Mouse (Mus musculus) stomach, embryonic 16.5 days (tissue): ENCODE results near the gene Atrn. TPM values are rescaled to one million over a fixed set of nuclear protein-coding genes. Genes with fewer than 3 reads are reported as not detected.
"Not testable (repeated sequence)": the region's sequence is repeated elsewhere in the genome, so short reads cannot be mapped to it uniquely, and the experiment has no call there.

ENCODE experiments used
- ATAC-seq: fragments of 200-750 bp; cut with Nextera tagmentation; 2 replicates; pipeline ENCODE4 v1.8.0; 2017; ENCODE audit warnings: moderate number of reproducible peaks, moderate TSS enrichment; ENCODE audit not compliant: insufficient read depth, low FRiP score
- H3K27ac ChIP-seq: fragments of 300-500 bp; sonication (generic); 2 replicates; pipeline ENCODE4 v1.5.1; 2014; ENCODE audit warnings: low read length
- H3K27me3 ChIP-seq: fragments of 300-500 bp; sonication (generic); 2 replicates; pipeline ENCODE4 v1.6.1; 2014; ENCODE audit warnings: low read length, control low read depth, mixed read lengths; ENCODE audit not compliant: control insufficient read depth, insufficient read depth
- H3K36me3 ChIP-seq: fragments of 300-500 bp; sonication (generic); 2 replicates; pipeline ENCODE4 v1.6.1; 2014; ENCODE audit warnings: low read length; ENCODE audit not compliant: control insufficient read depth, insufficient read depth
- H3K4me1 ChIP-seq: fragments of 300-500 bp; sonication (generic); 2 replicates; pipeline ENCODE4 v1.6.1; 2014; ENCODE audit warnings: low read length, control low read depth, mixed read lengths; ENCODE audit not compliant: control insufficient read depth, insufficient read depth
- H3K4me2 ChIP-seq: fragments of 300-500 bp; sonication (generic); 2 replicates; pipeline ENCODE4 v1.6.1; 2014; ENCODE audit warnings: low read depth, low read length, mixed read lengths
- H3K4me3 ChIP-seq: fragments of 300-500 bp; sonication (generic); replicated peaks from 2 replicates; pipeline ENCODE4 v1.5.1; 2014; ENCODE audit warnings: mild to moderate bottlenecking, low read length
- H3K9ac ChIP-seq: fragments of 300-500 bp; sonication (generic); 2 replicates; pipeline ENCODE4 v1.6.1; 2014; ENCODE audit warnings: low read length
- H3K9me3 ChIP-seq: fragments of 300-500 bp; sonication (generic); replicated peaks from 2 replicates; pipeline ENCODE4 v1.6.1; 2016; ENCODE audit warnings: low read length, control low read depth; ENCODE audit not compliant: control insufficient read depth
- WGBS: fragments of 180-500 bp; shearing (Covaris S2); extraction: QIAGEN DNeasy Blood & Tissue Kit; methylation state at CpG from one replicate; pipeline ENCODE4 v1.1.7; 2014; 5-methylcytosine and 5-hydroxymethylcytosine counted together
- polyA plus RNA-seq: library from polyadenylated mRNA; unstranded; fragments of >200 nt; fragmentation: Nextera tagmentation; extraction: Ambion mirVana; gene quantifications from 2 replicates; pipeline ENCODE4 v1.2.1, GENCODE M21; 2015

Gene Atrn
- polyA plus RNA-seq, 1 experiment from 2014 or later: 5.5 TPM

GRCm38 (mm10) chr2:131030561-131030960, 124.3 kb downstream of the Atrn start:
- Histone ChIP-seq H3K4me2 (no peak overlapping the region), H3K27ac (no peak overlapping the region), H3K36me3 (no peaks in the 10 kb centered on the region; the same call in 1 of the 2 replicates), H3K4me3 (no peak overlapping the region), H3K9me3 (no peaks in the 10 kb centered on the region), H3K27me3 (no peaks in the 10 kb centered on the region), H3K4me1 (no peaks in the 10 kb centered on the region), H3K9ac (no peak overlapping the region)
- no peak for ATAC-seq
- 77% methylated on average over 2 of the region's 2 CpGs for WGBS

- H3K27me3 ChIP-seq: no peaks in the 10 kb centered on the region
- ATAC-seq: no peak
- H3K4me1 ChIP-seq: no peaks in the 10 kb centered on the region
- no peak overlapping the region for H3K4me3 ChIP-seq
- no peak overlapping the region for H3K4me2 ChIP-seq
- no peaks in the 10 kb centered on the region for H3K36me3 ChIP-seq
- H3K9ac ChIP-seq: no peak overlapping the region
- WGBS: 96% methylated on average over 1 of the region's 1 CpGs
- H3K27ac ChIP-seq: no peak overlapping the region
- H3K9me3 ChIP-seq: no peaks in the 10 kb centered on the region
Measured at GRCm38 (mm10) chr2:131030998-131031397, 124.7 kb downstream of the Atrn start.

GRCm38 (mm10) chr2:131031406-131031805, 125.1 kb downstream of the Atrn start:
- H3K27ac ChIP-seq, H3K4me3 ChIP-seq, H3K4me2 ChIP-seq, H3K9ac ChIP-seq, H3K9me3 ChIP-seq, H3K27me3 ChIP-seq, H3K4me1 ChIP-seq, ATAC-seq, H3K36me3 ChIP-seq: not testable (repeated sequence)
- 65% methylated on average over 1 of the region's 1 CpGs for WGBS

- no peak for ATAC-seq
- Histone ChIP-seq H3K27ac (no peak overlapping the region), H3K27me3 (peaks cover 19% of the 10 kb centered on the region), H3K36me3 (no peaks in the 10 kb centered on the region), H3K4me1 (no peaks in the 10 kb centered on the region), H3K4me2 (no peak overlapping the region), H3K9me3 (no peaks in the 10 kb centered on the region), H3K9ac (no peak overlapping the region), H3K4me3 (no peak overlapping the region)
- WGBS: 84% methylated on average over 2 of the region's 2 CpGs
Measured at GRCm38 (mm10) chr2:131036343-131036742, 130.0 kb downstream of the Atrn start.

- Histone ChIP-seq H3K9me3 (no peaks in the 10 kb centered on the region), H3K27ac (no peak overlapping the region), H3K4me3 (no peak overlapping the region), H3K4me2 (no peak overlapping the region), H3K36me3 (no peaks in the 10 kb centered on the region), H3K9ac (no peak overlapping the region), H3K27me3 (peaks cover 23% of the 10 kb centered on the region), H3K4me1 (no peaks in the 10 kb centered on the region; the same call in 1 of the 2 replicates)
- ATAC-seq: no peak
Measured at GRCm38 (mm10) chr2:131036757-131037156, 130.5 kb downstream of the Atrn start.

- no peak overlapping the region for H3K4me3 ChIP-seq
- H3K4me1 ChIP-seq: no peaks in the 10 kb centered on the region; the same call in 1 of the 2 replicates
- no peaks in the 10 kb centered on the region for H3K9me3 ChIP-seq
- H3K9ac ChIP-seq: no peak overlapping the region
- no peaks in the 10 kb centered on the region for H3K36me3 ChIP-seq
- peaks cover 30% of the 10 kb centered on the region for H3K27me3 ChIP-seq
- H3K4me2 ChIP-seq: no peak overlapping the region
- 44% methylated on average over 17 of the region's 17 CpGs for WGBS
- no peak overlapping the region for H3K27ac ChIP-seq
- ATAC-seq: no peak
Measured at GRCm38 (mm10) chr2:131037226-131037990, 131.1 kb downstream of the Atrn start.

- no peak for ATAC-seq
- WGBS: 88% methylated on average over 6 of the region's 6 CpGs
- no peaks in the 10 kb centered on the region for H3K9me3 ChIP-seq
- H3K4me2 ChIP-seq: no peak overlapping the region
- H3K4me1 ChIP-seq: no peaks in the 10 kb centered on the region; the same call in 1 of the 2 replicates
- H3K27ac ChIP-seq: no peak overlapping the region
- H3K36me3 ChIP-seq: no peaks in the 10 kb centered on the region
- peaks cover 32% of the 10 kb centered on the region for H3K27me3 ChIP-seq
- no peak overlapping the region for H3K4me3 ChIP-seq
- no peak overlapping the region for H3K9ac ChIP-seq
Measured at GRCm38 (mm10) chr2:131038197-131038596, 131.9 kb downstream of the Atrn start.

- Histone ChIP-seq H3K4me3 (no peak overlapping the region), H3K4me1 (no peaks in the 10 kb centered on the region; the same call in 1 of the 2 replicates), H3K4me2 (no peak overlapping the region), H3K9ac (no peak overlapping the region), H3K27ac (no peak overlapping the region), H3K27me3 (peaks cover 32% of the 10 kb centered on the region), H3K36me3 (no peaks in the 10 kb centered on the region), H3K9me3 (no peaks in the 10 kb centered on the region)
- WGBS: 78% methylated on average over 5 of the region's 5 CpGs
- no peak for ATAC-seq
Measured at GRCm38 (mm10) chr2:131038675-131039074, 132.4 kb downstream of the Atrn start.

GRCm38 (mm10) chr2:131040854-131041825, 134.8 kb downstream of the Atrn start:
- 3% methylated on average over 112 of the region's 115 CpGs for whole genome bisulfite sequencing
- H3K9ac ChIP-seq: peak overlapping the region; percentile 74
- no peaks in the 10 kb centered on the region for H3K9me3 ChIP-seq
- peak overlapping the region; percentile 57 for H3K4me3 ChIP-seq
- H3K27ac ChIP-seq: no peak overlapping the region
- peaks cover 16% of the 10 kb centered on the region for H3K4me1 ChIP-seq
- ATAC-seq: peak; percentile 42
- H3K27me3 ChIP-seq: peaks cover 32% of the 10 kb centered on the region
- no peaks in the 10 kb centered on the region for H3K36me3 ChIP-seq
- peak overlapping the region; percentile 97 for H3K4me2 ChIP-seq
